Mouse (Mus musculus) lung, postnatal 4 days (tissue): ENCODE measurements at regions not wholly inside any gene's neighbourhood (a gene's known extent, or its start where the extent isn't known, plus 50 kb on each side); places are given as distances from the start of the nearest gene placed in this dataset.
A peak's percentile ranks its signal among the peaks of the same experiment; 100 is the strongest.

ENCODE experiments used
- DNase-seq, 2 experiments: peaks; one replicate each; pipeline ENCODE4 v3.0.0; 2021

GRCm38 (mm10) chr13:101276766-101277165, 443.5 kb upstream of the Slc30a5 start:
- no peak for DNase-seq

- DNase-seq = no peak
Measured at GRCm38 (mm10) chr13:101274470-101275141, 441.4 kb upstream of the Slc30a5 start.

GRCm38 (mm10) chr13:101273321-101273720, 440.1 kb upstream of the Slc30a5 start:
- no peak for DNase-seq

GRCm38 (mm10) chr13:101253698-101254468, 420.7 kb upstream of the Slc30a5 start:
- no peak for DNase-seq

- DNase-seq = no peak
Measured at GRCm38 (mm10) chr13:101249369-101249768, 416.1 kb upstream of the Slc30a5 start.

GRCm38 (mm10) chr13:101244326-101244725, 411.1 kb upstream of the Slc30a5 start:
- no peak for DNase-seq

- DNase-seq = no peak
Measured at GRCm38 (mm10) chr13:101238860-101239259, 405.6 kb upstream of the Slc30a5 start.

GRCm38 (mm10) chr13:101237035-101237434, 403.8 kb upstream of the Slc30a5 start:
- DNase-seq = no peak

GRCm38 (mm10) chr13:101235846-101236245, 402.6 kb upstream of the Slc30a5 start:
- no peak for DNase-seq

GRCm38 (mm10) chr13:101235110-101235509, 401.9 kb upstream of the Slc30a5 start:
- no peak for DNase-seq

GRCm38 (mm10) chr13:101234550-101234949, 401.3 kb upstream of the Slc30a5 start:
- no peak for DNase-seq

- DNase-seq = no peak
Measured at GRCm38 (mm10) chr13:101233843-101234281, 400.6 kb upstream of the Slc30a5 start.

- peak in 1 of 2 experiments; percentile 32 for DNase-seq
Measured at GRCm38 (mm10) chr13:101233181-101233842, 400.1 kb upstream of the Slc30a5 start.

- DNase-seq = no peak
Measured at GRCm38 (mm10) chr13:101229861-101230260, 396.6 kb upstream of the Slc30a5 start.

GRCm38 (mm10) chr13:101225366-101225765, 392.1 kb upstream of the Slc30a5 start:
- DNase-seq = no peak

- DNase-seq = no peak
Measured at GRCm38 (mm10) chr13:101221331-101222043, 388.3 kb upstream of the Slc30a5 start.

- no peak for DNase-seq
Measured at GRCm38 (mm10) chr13:101219568-101219967, 386.3 kb upstream of the Slc30a5 start.

- no peak for DNase-seq
Measured at GRCm38 (mm10) chr13:101216897-101217480, 383.8 kb upstream of the Slc30a5 start.

- DNase-seq = no peak
Measured at GRCm38 (mm10) chr13:101216421-101216820, 383.2 kb upstream of the Slc30a5 start.

- DNase-seq = no peak
Measured at GRCm38 (mm10) chr13:101215792-101216221, 382.6 kb upstream of the Slc30a5 start.

GRCm38 (mm10) chr13:101215131-101215641, 382.0 kb upstream of the Slc30a5 start:
- no peak for DNase-seq

- no peak for DNase-seq
Measured at GRCm38 (mm10) chr13:101214094-101214493, 380.9 kb upstream of the Slc30a5 start.
